Mouse (Mus musculus): ENCODE data around the gene Dhx40. TPM values are rescaled to one million over a fixed set of nuclear protein-coding genes. Genes with fewer than 3 reads are reported as not detected.

Gene Dhx40
- polyA plus RNA-seq, 1 experiment: 3.9 TPM

Other genes with a start within 250 kb of the Dhx40 start
- gene Vmp1, start 123.9 kb downstream of the Dhx40 start, polyA plus RNA-seq (2012; rRNA removed): 147 and 183 TPM in 2 replicates
- gene Ptrh2, start 123.8 kb downstream of the Dhx40 start, polyA plus RNA-seq (2012; rRNA removed): 4.9 TPM in 2 replicates
- gene Cltc, start 50.2 kb downstream of the Dhx40 start, polyA plus RNA-seq (2012; rRNA removed): 116 and 130 TPM in 2 replicates
- gene Ypel2, start 186.0 kb upstream of the Dhx40 start, polyA plus RNA-seq (2012; rRNA removed): 5.1 and 8.3 TPM in 2 replicates